Mouse (Mus musculus): ENCODE results near the gene Notch2. TPM values are rescaled to one million over a fixed set of nuclear protein-coding genes. Genes with fewer than 3 reads are reported as not detected.

Gene Notch2
- polyA plus RNA-seq, 1 experiment = 48.7 TPM

- DNase-seq = no peak
- H3K4me1 ChIP-seq (ENCODE audit: control insufficient read depth, insufficient read depth, low read length) = no peaks in the 10 kb centered on the region
- TF ChIP-seq CTCF (IDR thresholded peaks at IDR 0.05; ENCODE audit: insufficient read depth, low read length) (no peak), POLR2A (IDR thresholded peaks at IDR 0.05; ENCODE audit: borderline replicate concordance, extremely low read depth, low read depth, low read length) (no peak)
- 94% methylated on average over 8 of the region's 8 CpGs for WGBS
- no peak overlapping the region for H3K4me3 ChIP-seq (replicated peaks; ENCODE audit: extremely low read depth, low read depth, low read length)
Observed at GRCm38 (mm10) chr3:98132636-98133035, 119.3 kb downstream of the Notch2 start.

- TF ChIP-seq POLR2A (IDR thresholded peaks at IDR 0.05; ENCODE audit: borderline replicate concordance, extremely low read depth, low read depth, low read length) (no peak), CTCF (IDR thresholded peaks at IDR 0.05; ENCODE audit: insufficient read depth, low read length) (no peak)
- no peak for DNase-seq
- WGBS = 93% methylated on average over 15 of the region's 15 CpGs
- no peaks in the 10 kb centered on the region for H3K4me1 ChIP-seq (ENCODE audit: control insufficient read depth, insufficient read depth, low read length)
- H3K4me3 ChIP-seq (replicated peaks; ENCODE audit: extremely low read depth, low read depth, low read length) = no peak overlapping the region
Observed at GRCm38 (mm10) chr3:98141456-98141855, 128.1 kb downstream of the Notch2 start.

- no peaks in the 10 kb centered on the region for H3K4me1 ChIP-seq (ENCODE audit: control insufficient read depth, insufficient read depth, low read length)
- TF ChIP-seq POLR2A (IDR thresholded peaks at IDR 0.05; ENCODE audit: borderline replicate concordance, extremely low read depth, low read depth, low read length) = no peak
Observed at GRCm38 (mm10) chr3:98142862-98143261, 129.5 kb downstream of the Notch2 start.

GRCm38 (mm10) chr3:98145204-98145603, 131.9 kb downstream of the Notch2 start:
- H3K4me1 ChIP-seq (ENCODE audit: control insufficient read depth, insufficient read depth, low read length) = no peaks in the 10 kb centered on the region
- H3K4me3 ChIP-seq (replicated peaks; ENCODE audit: extremely low read depth, low read depth, low read length) = no peak overlapping the region
- no peak for TF ChIP-seq CTCF (IDR thresholded peaks at IDR 0.05; ENCODE audit: insufficient read depth, low read length)
- TF ChIP-seq POLR2A (IDR thresholded peaks at IDR 0.05; ENCODE audit: borderline replicate concordance, extremely low read depth, low read depth, low read length) = no peak
- WGBS = 79% methylated on average over 10 of the region's 10 CpGs
- no peak for DNase-seq

More at GRCm38 (mm10) chr3:98142862-98143261, 129.5 kb downstream of the Notch2 start:
- H3K4me3 ChIP-seq (replicated peaks; ENCODE audit: extremely low read depth, low read depth, low read length) = no peak overlapping the region
- DNase-seq = no peak
- WGBS = 96% methylated on average over 13 of the region's 13 CpGs

GRCm38 (mm10) chr3:98146471-98147410, 133.4 kb downstream of the Notch2 start:
- no peak for DNase-seq
- Histone ChIP-seq H3K4me3 (replicated peaks; ENCODE audit: extremely low read depth, low read depth, low read length) (no peak overlapping the region), H3K4me1 (ENCODE audit: control insufficient read depth, insufficient read depth, low read length) (no peaks in the 10 kb centered on the region)
- WGBS = 94% methylated on average over 29 of the region's 29 CpGs
- no peak for TF ChIP-seq CTCF (IDR thresholded peaks at IDR 0.05; ENCODE audit: insufficient read depth, low read length)
- no peak for TF ChIP-seq POLR2A (IDR thresholded peaks at IDR 0.05; ENCODE audit: borderline replicate concordance, extremely low read depth, low read depth, low read length)

- WGBS = 86% methylated on average over 14 of the region's 14 CpGs
- H3K4me3 ChIP-seq (replicated peaks; ENCODE audit: extremely low read depth, low read depth, low read length) = no peak overlapping the region
- H3K4me1 ChIP-seq (ENCODE audit: control insufficient read depth, insufficient read depth, low read length) = no peaks in the 10 kb centered on the region
- DNase-seq = no peak
- TF ChIP-seq CTCF (IDR thresholded peaks at IDR 0.05; ENCODE audit: insufficient read depth, low read length) = no peak
- no peak for TF ChIP-seq POLR2A (IDR thresholded peaks at IDR 0.05; ENCODE audit: borderline replicate concordance, extremely low read depth, low read depth, low read length)
Observed at GRCm38 (mm10) chr3:98147706-98148105, 134.4 kb downstream of the Notch2 start.

GRCm38 (mm10) chr3:98149881-98150280, 136.6 kb downstream of the Notch2 start:
- Histone ChIP-seq H3K4me3 (replicated peaks; ENCODE audit: extremely low read depth, low read depth, low read length) (no peak overlapping the region), H3K4me1 (ENCODE audit: control insufficient read depth, insufficient read depth, low read length) (no peaks in the 10 kb centered on the region)
- 91% methylated on average over 11 of the region's 11 CpGs for WGBS
- TF ChIP-seq POLR2A (IDR thresholded peaks at IDR 0.05; ENCODE audit: borderline replicate concordance, extremely low read depth, low read depth, low read length) = no peak
- TF ChIP-seq CTCF (IDR thresholded peaks at IDR 0.05; ENCODE audit: insufficient read depth, low read length) = no peak
- DNase-seq = no peak

GRCm38 (mm10) chr3:98151016-98151415, 137.7 kb downstream of the Notch2 start:
- Histone ChIP-seq H3K4me1 (ENCODE audit: control insufficient read depth, insufficient read depth, low read length) (no peaks in the 10 kb centered on the region; the same call in 1 of the 2 replicates), H3K4me3 (replicated peaks; ENCODE audit: extremely low read depth, low read depth, low read length) (no peak overlapping the region)
- no peak for TF ChIP-seq CTCF (IDR thresholded peaks at IDR 0.05; ENCODE audit: insufficient read depth, low read length)
- no peak for TF ChIP-seq POLR2A (IDR thresholded peaks at IDR 0.05; ENCODE audit: borderline replicate concordance, extremely low read depth, low read depth, low read length)
- 90% methylated on average over 10 of the region's 10 CpGs for WGBS
- DNase-seq = no peak

- no peak for DNase-seq
- no peak for TF ChIP-seq CTCF (IDR thresholded peaks at IDR 0.05; ENCODE audit: insufficient read depth, low read length)
- no peak for TF ChIP-seq POLR2A (IDR thresholded peaks at IDR 0.05; ENCODE audit: borderline replicate concordance, extremely low read depth, low read depth, low read length)
- Histone ChIP-seq H3K4me3 (replicated peaks; ENCODE audit: extremely low read depth, low read depth, low read length) (no peak overlapping the region), H3K4me1 (ENCODE audit: control insufficient read depth, insufficient read depth, low read length) (no peaks in the 10 kb centered on the region; the same call in 1 of the 2 replicates)
Observed at GRCm38 (mm10) chr3:98153460-98153859, 140.1 kb downstream of the Notch2 start.

- TF ChIP-seq POLR2A (IDR thresholded peaks at IDR 0.05; ENCODE audit: borderline replicate concordance, extremely low read depth, low read depth, low read length) = no peak
- TF ChIP-seq CTCF (IDR thresholded peaks at IDR 0.05; ENCODE audit: insufficient read depth, low read length) = no peak
- DNase-seq = no peak
- WGBS = 28% methylated on average over 4 of the region's 4 CpGs
- no peaks in the 10 kb centered on the region; the same call in 1 of the 2 replicates for H3K4me1 ChIP-seq (ENCODE audit: control insufficient read depth, insufficient read depth, low read length)
- no peak overlapping the region for H3K4me3 ChIP-seq (replicated peaks; ENCODE audit: extremely low read depth, low read depth, low read length)
Observed at GRCm38 (mm10) chr3:98156158-98156557, 142.8 kb downstream of the Notch2 start.
